Mouse (Mus musculus) intestine, embryonic 14.5 days (tissue): ENCODE measurements around the gene Idua. TPM values are rescaled to one million over a fixed set of nuclear protein-coding genes. Genes with fewer than 3 reads are reported as not detected.

Experiments used
- ATAC-seq: fragments of 200-750 bp; cut with Nextera tagmentation; replicated peaks from 2 replicates; pipeline ENCODE4 v1.8.0; 2017; ENCODE audit warnings: low read depth, moderate number of reproducible peaks, moderate TSS enrichment, moderate library complexity; ENCODE audit not compliant: low FRiP score, low TSS enrichment
- DNase-seq: peaks from one replicate; pipeline ENCODE4 v3.0.0-alpha.2; 2018; ENCODE audit warnings: low spot score
- H3K27ac ChIP-seq: fragments of 300-500 bp; sonication (generic); 2 replicates; pipeline ENCODE4 v1.5.1; 2014; ENCODE audit warnings: low read depth, mild to moderate bottlenecking, control low read depth
- H3K27me3 ChIP-seq: fragments of 300-500 bp; sonication (generic); replicated peaks from 2 replicates; pipeline ENCODE4 v1.6.1; 2014; ENCODE audit warnings: low read length, control low read depth; ENCODE audit not compliant: control insufficient read depth, insufficient read depth
- H3K36me3 ChIP-seq: fragments of 300-500 bp; sonication (generic); 2 replicates; pipeline ENCODE4 v1.6.1; 2014; ENCODE audit warnings: low read length, control low read depth; ENCODE audit not compliant: control insufficient read depth, insufficient read depth
- H3K4me1 ChIP-seq: fragments of 300-500 bp; sonication (generic); replicated peaks from 2 replicates; pipeline ENCODE4 v1.6.1; 2014; ENCODE audit warnings: low read length, control low read depth, mixed read lengths; ENCODE audit not compliant: control insufficient read depth, insufficient read depth
- H3K4me2 ChIP-seq: fragments of 300-500 bp; sonication (generic); 2 replicates; pipeline ENCODE4 v1.6.1; 2014; ENCODE audit warnings: low read length
- H3K4me3 ChIP-seq: fragments of 300-500 bp; sonication (generic); 2 replicates; pipeline ENCODE4 v1.5.1; 2014; ENCODE audit warnings: low read depth, low read length, control low read depth, mixed read lengths
- H3K9ac ChIP-seq: fragments of 300-500 bp; sonication (generic); 2 replicates; pipeline ENCODE4 v1.6.1; 2014; ENCODE audit warnings: mild to moderate bottlenecking, low read length
- H3K9me3 ChIP-seq: fragments of 300-500 bp; sonication (generic); 2 replicates; pipeline ENCODE4 v1.6.1; 2016; ENCODE audit warnings: low read length, control low read depth; ENCODE audit not compliant: control insufficient read depth
- WGBS: fragments of 180-500 bp; shearing (Covaris S2); extraction: QIAGEN DNeasy Blood & Tissue Kit; methylation state at CpG from one replicate; pipeline ENCODE4 v1.1.7; 2014; 5-methylcytosine and 5-hydroxymethylcytosine counted together
- polyA plus RNA-seq: library from polyadenylated mRNA; unstranded; fragments of >200 nt; fragmentation: Nextera tagmentation; extraction: Ambion mirVana; gene quantifications from 2 replicates; pipeline ENCODE4 v1.2.1, GENCODE M21; 2014

Idua gene
- polyA plus RNA-seq, 1 experiment from 2014 or later: 13.4 TPM

- DNase-seq (peak; percentile 60), ATAC-seq (no peak)
- no peak overlapping the region for H3K27ac ChIP-seq
- no peak overlapping the region for H3K4me2 ChIP-seq
- no peaks in the 10 kb centered on the region for H3K27me3 ChIP-seq
- H3K4me3 ChIP-seq: no peak overlapping the region
- H3K9ac ChIP-seq: no peak overlapping the region
- peaks cover 10% of the 10 kb centered on the region for H3K4me1 ChIP-seq
- H3K9me3 ChIP-seq: no peaks in the 10 kb centered on the region
- peaks cover 14% of the 10 kb centered on the region for H3K36me3 ChIP-seq
Observed at GRCm38 (mm10) chr5:108670785-108671184, 10.7 kb downstream of the Idua start.

DNA sequence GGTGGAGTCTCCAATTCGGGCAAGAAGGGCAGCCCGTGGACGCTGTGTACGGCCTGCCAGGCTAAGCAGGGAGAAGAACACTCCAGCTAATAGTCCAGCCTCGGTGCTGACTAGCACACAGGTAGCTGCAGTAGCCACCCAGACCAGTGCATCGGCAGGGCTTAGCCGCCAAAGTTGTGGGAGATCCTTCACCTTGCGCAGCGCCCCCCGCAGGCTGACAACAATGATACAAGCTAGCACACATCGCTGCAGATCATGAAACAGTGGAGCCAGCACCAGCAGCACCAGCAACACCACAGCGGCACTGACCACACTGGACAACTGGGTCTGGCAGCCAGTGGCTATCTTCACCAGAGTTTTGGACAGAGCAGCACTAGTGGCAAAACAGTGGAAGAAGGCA is 11.6 kb downstream of the Idua start:
- H3K4me3 ChIP-seq: no peak overlapping the region
- no peaks in the 10 kb centered on the region for H3K9me3 ChIP-seq
- no peak overlapping the region for H3K27ac ChIP-seq
- no peak overlapping the region for H3K4me2 ChIP-seq
- H3K36me3 ChIP-seq: peaks cover 14% of the 10 kb centered on the region
- no peak overlapping the region for H3K9ac ChIP-seq
- H3K27me3 ChIP-seq: no peaks in the 10 kb centered on the region
- no peak for DNase-seq
- peaks cover 14% of the 10 kb centered on the region for H3K4me1 ChIP-seq
- 97% methylated on average over 12 of the region's 12 CpGs for WGBS
- ATAC-seq: no peak

GRCm38 (mm10) chr5:108674624-108675023 is 14.5 kb downstream of the Idua start:
- Histone ChIP-seq H3K36me3 (peaks cover 14% of the 10 kb centered on the region), H3K9me3 (no peaks in the 10 kb centered on the region), H3K4me2 (no peak overlapping the region), H3K9ac (no peak overlapping the region), H3K27ac (no peak overlapping the region), H3K4me1 (peaks cover 17% of the 10 kb centered on the region), H3K4me3 (no peak overlapping the region), H3K27me3 (no peaks in the 10 kb centered on the region)
- DNase-seq (no peak), ATAC-seq (no peak)
- 77% methylated on average over 2 of the region's 2 CpGs for WGBS

DNA sequence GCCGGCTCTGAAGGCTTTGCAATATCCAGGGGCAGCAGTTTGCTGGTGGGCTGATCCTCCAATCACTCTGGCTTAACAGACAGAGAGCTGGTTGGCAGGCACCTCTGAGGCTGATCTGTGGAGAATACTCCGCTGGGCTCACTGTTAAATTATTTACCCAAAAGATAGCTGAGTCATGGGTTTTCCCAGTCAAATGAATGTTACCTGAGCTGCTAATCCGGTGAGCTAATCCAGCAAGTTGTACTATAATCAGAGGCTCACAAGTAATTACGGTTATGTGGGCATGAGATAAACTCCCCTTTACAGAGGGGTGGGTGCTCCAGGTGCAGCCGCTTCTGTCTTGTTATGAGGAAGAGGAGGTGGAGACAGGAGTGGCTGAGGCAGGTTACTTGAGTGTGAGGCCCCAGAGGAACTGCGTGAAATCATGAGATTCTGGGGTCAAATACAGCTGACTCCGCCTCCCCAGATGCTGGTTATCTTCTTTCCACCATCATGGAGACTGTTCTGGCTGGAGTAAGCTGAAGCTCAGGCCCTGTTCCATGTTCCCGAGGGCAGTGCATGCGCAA is 15.2 kb downstream of the Idua start, which contains the start of gene Slc26a1:
TSS of gene Slc26a1 (minus strand) at position 319 of the 566 bp plus-strand sequence.
- DNase-seq: no peak
- H3K4me3 ChIP-seq: no peak within 1 kb of the TSS
- no peaks in the 10 kb centered on the region for H3K9me3 ChIP-seq
- H3K4me1 ChIP-seq: peaks cover 13% of the 10 kb centered on the region; the same call in 1 of the 2 replicates
- H3K36me3 ChIP-seq: peaks cover 14% of the 10 kb centered on the region
- no peak within 1 kb of the TSS; the same call in 1 of the 2 replicates for H3K27ac ChIP-seq
- peak; percentile 28 for ATAC-seq
- no peak within 1 kb of the TSS for H3K4me2 ChIP-seq
- H3K27me3 ChIP-seq: no peaks in the 10 kb centered on the region
- WGBS: 71% methylated on average over 9 of the region's 9 CpGs
- no peak within 1 kb of the TSS for H3K9ac ChIP-seq

DNA sequence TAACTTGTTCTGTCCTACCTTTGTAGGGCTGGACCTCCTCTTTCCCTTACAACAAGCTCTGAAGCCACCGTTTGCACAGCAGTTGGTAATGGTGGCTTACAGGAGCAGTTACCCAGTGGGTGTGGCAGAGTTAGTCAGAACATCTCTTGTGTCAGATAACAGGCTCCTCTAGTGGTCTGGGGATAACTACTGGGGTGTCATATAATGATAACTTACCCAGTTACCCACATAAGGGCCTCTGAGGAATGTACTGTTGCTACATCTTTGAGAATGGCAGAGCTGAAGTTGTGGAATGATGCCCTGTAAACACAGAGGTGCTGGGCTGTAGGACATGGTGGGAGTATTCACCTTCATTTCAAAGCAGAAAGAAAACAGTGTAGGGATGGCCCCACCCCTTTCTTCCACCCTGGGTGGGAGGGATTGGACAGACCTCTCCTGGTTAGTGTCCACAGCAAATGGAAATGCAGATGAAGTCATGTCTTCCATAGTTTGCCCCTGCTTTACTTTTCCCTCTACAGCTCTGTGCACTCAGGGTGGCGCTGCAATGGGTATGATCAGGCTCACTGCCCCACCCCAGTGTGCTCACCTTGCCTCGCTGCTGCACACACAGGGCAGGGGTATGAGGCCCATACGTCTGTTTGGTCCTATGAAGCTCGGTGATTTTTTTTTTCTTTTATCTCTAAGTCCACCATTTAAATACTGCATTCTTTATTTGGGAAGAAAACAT is 16.8 kb downstream of the Idua start:
- H3K4me3 ChIP-seq: peak overlapping the region; percentile 13
- WGBS: 10% methylated on average over 5 of the region's 5 CpGs
- DNase-seq (no peak), ATAC-seq (peak; percentile 47; the same call in 1 of the 2 replicates)
- peak overlapping the region; percentile 46 for H3K4me2 ChIP-seq
- H3K27ac ChIP-seq: peak overlapping the region; percentile 77
- H3K4me1 ChIP-seq: peaks cover 13% of the 10 kb centered on the region; the same call in 1 of the 2 replicates
- H3K9ac ChIP-seq: peak overlapping the region; percentile 50; the same call in 1 of the 2 replicates
- H3K9me3 ChIP-seq: no peaks in the 10 kb centered on the region
- H3K36me3 ChIP-seq: peaks cover 13% of the 10 kb centered on the region
- H3K27me3 ChIP-seq: no peaks in the 10 kb centered on the region

GRCm38 (mm10) chr5:108677605-108678295 is 17.6 kb downstream of the Idua start:
- Histone ChIP-seq H3K27ac (peak overlapping the region; percentile 77), H3K4me1 (peaks cover 13% of the 10 kb centered on the region; the same call in 1 of the 2 replicates), H3K4me3 (peak overlapping the region; percentile 13), H3K9ac (peak overlapping the region; percentile 50), H3K36me3 (0 out of 2 replicates have a peak, but pooled peaks cover 5% of the 10 kb centered on the region), H3K27me3 (no peaks in the 10 kb centered on the region), H3K9me3 (no peaks in the 10 kb centered on the region), H3K4me2 (peak overlapping the region; percentile 46)
- ATAC-seq: peak; percentile 73
- WGBS: 4% methylated on average over 25 of the region's 25 CpGs
- peak; percentile 83 for DNase-seq

- Histone ChIP-seq H3K36me3 (0 out of 2 replicates have a peak, but pooled peaks cover 4% of the 10 kb centered on the region), H3K27me3 (no peaks in the 10 kb centered on the region), H3K9ac (no peak overlapping the region), H3K4me1 (peaks cover 13% of the 10 kb centered on the region; the same call in 1 of the 2 replicates), H3K4me2 (no peak overlapping the region), H3K4me3 (no peak overlapping the region), H3K9me3 (no peaks in the 10 kb centered on the region), H3K27ac (no peak overlapping the region)
- no peak for DNase-seq
- no peak for ATAC-seq
- 86% methylated on average over 6 of the region's 6 CpGs for WGBS
Observed at GRCm38 (mm10) chr5:108678296-108678854, 18.2 kb downstream of the Idua start.

DNA sequence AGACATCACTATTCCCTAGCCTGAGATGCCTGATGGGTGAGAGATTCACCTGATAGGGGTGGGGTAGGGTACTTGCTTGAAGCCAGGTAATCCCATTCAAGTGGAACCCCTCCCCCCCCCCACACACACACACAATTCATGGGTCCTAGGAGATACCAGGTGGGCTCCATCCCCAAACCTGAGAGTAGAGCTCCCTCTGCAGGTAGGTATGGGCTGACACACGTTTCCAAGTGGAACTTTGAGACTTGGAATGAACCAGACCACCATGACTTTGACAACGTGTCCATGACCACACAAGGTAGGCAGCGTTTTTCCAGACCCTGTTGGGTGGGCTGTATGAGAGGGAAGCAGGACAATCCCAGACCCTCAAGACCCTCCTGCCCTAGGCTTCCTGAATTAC is 19.8 kb downstream of the Idua start:
- Histone ChIP-seq H3K27me3 (no peaks in the 10 kb centered on the region), H3K9me3 (no peaks in the 10 kb centered on the region), H3K4me2 (no peak overlapping the region), H3K4me3 (no peak overlapping the region), H3K4me1 (peaks cover 13% of the 10 kb centered on the region; the same call in 1 of the 2 replicates), H3K36me3 (0 out of 2 replicates have a peak, but pooled peaks cover 4% of the 10 kb centered on the region), H3K9ac (no peak overlapping the region), H3K27ac (no peak overlapping the region)
- ATAC-seq (no peak), DNase-seq (no peak)
- 61% methylated on average over 3 of the region's 3 CpGs for WGBS
